Mouse (Mus musculus) gastrocnemius, postnatal 25 days (tissue): ENCODE data around the gene Eif5. TPM values are rescaled to one million over a fixed set of nuclear protein-coding genes. Genes with fewer than 3 reads are reported as not detected.

Experiments
- DNase-seq: peaks from one replicate; pipeline ENCODE4 v3.0.0; 2022
- total RNA-seq, 2 experiments: library from RNA; stranded (reverse); gene quantifications; 1 replicate in 1 of 2; 2 replicates in 1 of 2; pipeline ENCODE4 v1.2.3; 2021

Eif5 gene
- total RNA-seq, 2 experiments from 2014 or later = 133 to 143 TPM

DNA sequence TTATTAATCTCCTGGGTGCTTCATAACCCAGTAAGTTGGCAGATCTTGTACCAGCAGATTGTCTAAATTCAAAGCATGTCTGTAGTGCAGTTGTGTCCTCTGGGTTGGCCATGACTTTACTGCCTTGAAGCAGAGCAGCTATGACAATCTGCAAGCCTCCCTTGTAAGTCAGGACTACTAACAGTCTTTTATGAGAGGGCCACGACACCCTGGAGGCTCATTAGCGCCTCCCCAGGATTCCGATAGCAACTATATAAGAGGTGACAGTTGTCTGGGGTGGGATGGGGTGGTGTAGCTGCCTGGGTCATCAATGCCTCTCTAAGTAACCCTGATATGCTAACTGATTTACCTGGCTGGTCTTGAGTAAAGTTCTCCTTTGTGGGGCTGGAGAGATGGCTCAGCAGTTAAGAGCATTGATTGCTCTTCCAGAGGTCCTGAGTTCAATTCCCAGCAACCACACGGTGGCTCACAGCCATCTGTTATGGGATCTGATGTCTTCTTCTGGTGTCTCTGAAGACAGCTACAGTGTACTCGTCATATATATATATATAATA lies 25.3 kb downstream of the Eif5 start:
- DNase-seq = no peak

DNA sequence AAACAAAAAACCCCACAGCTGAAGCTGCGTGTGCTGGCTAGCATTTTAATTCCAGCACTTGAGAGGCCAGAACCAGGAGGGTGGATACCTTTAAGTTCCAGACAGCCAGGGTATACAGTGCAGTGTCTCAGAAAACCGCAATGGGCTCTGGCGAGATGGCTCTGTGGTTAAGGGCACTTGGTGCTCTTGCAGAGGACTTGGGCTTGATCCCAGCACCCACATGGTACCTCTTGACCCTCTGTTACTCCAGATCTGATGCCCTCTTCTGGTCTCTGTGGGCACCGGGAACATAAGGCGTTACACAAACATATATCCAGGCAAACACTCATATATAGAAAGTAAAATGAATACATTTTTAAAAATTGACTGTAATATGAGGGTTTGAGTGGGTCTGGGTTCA lies 27.5 kb downstream of the Eif5 start:
- no peak for DNase-seq

DNA sequence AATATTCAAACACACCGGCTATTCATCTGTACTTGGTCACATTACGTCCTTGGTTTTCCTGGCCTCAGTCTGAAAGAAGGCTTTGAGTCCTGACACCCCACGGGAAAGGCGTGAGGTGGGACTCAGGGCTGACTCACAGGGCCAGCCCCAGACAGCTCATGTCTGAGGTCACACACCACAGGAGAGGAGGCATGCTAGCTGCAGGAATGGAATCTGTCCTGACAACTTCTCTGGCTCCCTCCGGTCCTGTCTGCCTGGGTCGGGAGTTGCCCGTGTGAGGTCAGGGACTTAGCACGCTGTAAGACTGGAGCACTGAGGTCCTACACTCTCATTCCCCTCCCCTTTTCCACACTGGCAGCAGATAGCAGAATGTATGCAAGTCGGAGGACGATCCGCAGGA lies 31.0 kb downstream of the Eif5 start:
- DNase-seq = peak; percentile 7

DNA sequence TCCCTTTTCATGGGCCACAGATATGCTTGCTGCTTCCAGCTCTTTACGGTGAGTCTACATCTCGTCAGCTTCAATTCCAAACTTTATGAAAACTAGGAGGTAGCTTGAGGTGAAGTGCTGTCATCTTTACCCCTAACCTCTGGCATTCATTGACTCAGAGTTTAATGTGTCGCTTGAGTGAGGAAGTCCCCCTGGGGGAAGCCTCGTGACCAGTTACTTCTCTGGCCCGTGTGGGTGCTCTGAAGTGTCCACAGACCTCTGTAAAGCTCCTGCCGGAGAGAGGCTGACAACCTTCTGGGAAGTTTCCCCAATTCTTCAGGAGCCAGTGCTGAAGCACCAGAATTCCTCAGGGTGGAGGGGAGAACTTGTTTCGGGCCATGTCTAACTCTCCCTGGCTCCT lies 34.6 kb downstream of the Eif5 start:
- no peak for DNase-seq

DNA sequence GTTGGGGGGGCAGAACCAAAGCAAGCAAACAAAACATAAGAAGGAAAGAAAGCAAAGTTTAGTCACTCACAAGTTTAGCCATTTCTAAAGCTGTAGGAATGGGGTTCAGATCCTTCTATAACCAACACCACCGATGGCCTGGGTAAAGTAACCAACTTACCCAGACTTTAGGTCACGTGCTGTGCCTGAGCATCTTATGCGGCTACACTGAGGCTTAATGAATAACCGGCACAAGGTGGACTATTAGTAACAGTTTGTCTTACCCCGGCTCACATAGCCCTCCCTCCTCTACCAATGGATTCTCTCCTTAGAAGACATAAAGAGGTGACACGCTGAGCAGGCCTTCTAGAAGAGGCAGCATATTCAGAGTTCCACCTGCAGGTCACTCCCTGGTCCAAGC lies 35.5 kb downstream of the Eif5 start:
- no peak for DNase-seq

DNA sequence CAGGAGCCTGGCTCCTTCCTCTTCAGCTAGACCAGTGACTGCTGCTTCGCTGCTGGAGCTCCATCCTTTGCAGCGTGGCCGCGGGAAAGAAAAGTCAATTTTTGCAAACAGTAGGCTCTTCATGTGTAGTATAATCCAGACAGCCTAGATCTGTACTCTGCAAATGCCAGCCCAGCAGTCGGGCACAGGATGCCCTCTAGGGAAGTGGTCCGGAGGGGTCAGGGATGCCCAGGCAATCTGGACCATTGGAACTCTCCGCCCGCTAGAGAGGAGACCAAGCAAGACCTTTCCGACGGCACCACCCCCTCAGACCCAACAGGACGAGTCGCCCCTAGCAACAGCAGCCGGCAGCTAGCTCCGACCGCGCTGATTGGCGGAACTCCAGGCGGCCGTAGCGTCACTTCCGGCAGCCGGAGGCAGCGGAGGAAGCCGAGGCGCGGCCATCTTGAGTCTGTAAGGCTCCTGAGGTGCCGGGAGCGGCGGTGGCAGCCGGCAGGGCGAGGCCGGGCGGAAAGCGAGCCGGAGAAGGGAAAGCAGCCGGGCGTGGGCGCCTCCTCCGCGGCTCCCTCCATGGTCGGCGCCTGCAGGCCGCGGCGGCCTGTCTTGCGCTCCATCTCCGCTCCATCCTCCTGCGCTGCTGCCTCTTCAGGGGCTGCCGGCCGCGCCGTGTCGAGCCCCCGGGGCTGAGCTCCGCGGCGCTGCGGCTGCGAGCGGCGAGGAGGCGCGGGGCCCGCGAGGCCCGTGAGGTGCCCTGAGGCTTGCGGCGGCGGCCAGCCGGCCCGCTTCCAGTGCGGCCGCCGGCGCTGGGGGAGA lies 36.5 kb downstream of the Eif5 start, which contains the start of gene Mark3:
Mark3 (plus strand) TSS at position 450 of the 813 bp plus-strand sequence.
- peak; percentile 96 for DNase-seq

DNA sequence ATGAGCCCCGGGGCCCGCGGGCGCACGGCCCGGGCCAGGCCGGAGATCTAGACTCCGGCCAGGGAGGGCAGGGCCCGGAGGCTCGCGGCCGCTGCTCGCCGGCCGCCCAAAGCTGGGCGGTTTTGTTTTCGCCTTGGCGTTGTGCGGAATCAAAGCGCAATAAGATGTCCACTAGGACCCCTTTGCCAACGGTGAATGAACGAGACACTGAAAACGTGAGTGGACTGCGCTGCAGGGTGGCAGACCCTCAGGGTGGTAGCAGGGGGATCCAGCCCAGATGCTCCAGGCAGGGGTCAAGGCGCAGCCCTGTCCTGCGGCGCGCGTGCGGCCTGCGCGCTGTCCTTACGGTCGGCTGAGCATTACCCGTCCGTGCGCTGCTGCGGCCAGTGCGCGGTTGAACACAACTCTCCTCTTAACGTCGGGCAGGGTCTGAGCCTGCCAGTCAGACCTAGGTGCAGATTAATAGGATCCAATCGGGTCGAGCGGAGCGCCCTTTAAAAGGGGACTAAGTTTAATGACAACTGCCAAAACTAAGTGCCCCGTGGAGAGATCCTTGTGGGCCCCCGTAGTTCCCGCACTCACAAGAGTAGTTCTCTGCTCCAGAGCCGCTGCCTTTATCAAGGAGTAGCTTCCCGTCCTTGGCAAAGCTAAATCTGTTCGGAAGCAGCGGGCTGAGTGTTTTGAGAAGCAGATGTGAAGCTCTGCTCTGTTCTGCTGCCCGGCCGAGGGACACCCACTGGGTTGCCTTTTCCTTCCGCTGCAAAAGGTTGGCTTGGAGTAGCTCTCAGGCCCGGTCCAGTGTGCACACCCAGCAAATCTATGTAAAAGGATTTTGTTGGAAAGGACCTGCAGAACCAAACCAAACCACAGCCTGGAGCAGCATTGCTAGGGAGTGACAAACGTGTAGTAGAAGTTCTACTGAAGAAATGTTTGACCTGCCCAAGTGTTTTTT lies 37.3 kb downstream of the Eif5 start:
- peak; percentile 32 for DNase-seq

DNA sequence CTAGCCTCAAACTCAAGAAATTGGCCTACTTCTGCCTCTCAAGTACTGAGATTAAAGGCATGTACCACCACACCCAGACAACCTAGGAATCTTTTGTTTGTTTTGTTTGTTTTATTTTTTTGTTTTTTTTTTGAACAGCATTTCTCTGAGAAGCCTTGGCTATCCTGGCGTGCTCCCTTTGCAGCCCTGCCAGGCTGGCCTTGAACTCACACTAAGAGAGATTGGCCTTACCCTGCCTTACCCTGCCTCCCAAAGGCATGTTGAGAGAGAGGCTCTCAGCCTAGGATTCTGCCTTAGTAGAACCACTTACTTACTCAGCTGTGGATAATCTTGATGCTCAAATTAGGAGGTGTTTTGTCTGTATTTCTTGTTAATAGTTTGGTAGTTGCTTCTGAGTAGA lies 45.2 kb downstream of the Eif5 start:
- no peak for DNase-seq

DNA sequence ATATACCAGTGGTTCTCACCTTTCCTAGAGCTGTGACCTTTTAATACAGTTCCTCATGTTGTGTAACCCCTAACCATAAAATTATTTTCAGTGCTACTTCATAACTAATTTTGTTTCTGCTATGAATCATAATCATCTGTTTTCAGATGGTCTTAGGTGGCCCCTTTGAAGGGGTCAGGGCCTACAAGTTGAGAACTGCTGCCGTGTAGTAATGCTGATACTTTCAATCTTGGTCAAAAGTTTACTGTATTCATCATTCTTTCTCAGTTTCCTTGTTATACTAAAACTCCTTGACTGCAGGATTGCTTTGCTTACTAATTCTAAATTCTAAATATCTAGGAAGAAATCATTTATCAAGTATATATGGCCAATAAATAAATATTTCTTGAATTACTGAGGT lies 46.6 kb downstream of the Eif5 start:
- DNase-seq = no peak

DNA sequence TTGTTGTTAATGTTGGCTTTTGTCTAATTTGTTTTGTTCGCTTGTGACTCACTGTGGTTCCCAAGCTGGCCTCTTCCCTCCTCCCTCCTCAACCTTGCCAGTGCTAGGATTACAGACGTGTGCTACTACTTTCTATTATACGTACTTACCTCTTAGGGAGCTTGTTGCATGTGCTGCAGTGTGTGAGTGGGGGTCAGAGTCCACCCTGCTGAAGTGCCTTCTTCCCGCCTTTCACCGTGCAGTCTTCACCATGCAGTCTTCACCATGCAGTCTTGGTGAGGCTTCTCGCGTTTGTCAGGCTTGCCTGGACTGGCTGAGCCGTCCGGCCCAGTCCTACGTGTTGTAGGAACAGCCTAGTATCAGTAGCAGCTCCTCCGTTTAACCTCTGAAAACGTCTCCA lies 49.4 kb downstream of the Eif5 start:
- no peak for DNase-seq

DNA sequence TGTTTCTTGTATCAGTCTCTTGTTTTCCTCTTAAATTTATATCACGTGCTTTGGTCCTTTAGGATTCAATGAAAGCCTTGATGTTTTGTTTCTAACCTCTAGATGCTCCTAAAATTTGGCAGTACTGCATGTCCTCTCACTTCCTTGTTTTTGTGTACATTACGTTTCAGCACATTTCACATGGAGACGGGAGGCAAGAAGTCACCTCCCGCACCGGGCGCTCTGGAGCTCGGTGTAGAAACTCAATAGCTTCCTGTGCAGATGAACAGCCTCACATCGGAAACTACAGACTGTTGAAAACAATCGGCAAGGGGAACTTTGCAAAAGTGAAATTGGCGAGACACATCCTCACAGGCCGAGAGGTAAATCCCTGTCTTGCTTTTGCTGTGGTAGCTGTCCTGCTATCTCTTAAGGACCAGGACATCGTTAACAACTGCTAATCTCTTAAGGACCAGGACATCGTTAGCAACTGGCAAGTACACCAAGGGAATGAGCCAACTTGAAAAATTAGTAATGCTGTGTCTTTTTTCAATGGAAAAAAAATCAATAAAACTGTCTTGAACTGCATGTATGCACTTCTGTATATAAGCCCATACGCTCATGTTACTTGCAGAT lies 54.7 kb downstream of the Eif5 start:
- DNase-seq = peak; percentile 44

DNA sequence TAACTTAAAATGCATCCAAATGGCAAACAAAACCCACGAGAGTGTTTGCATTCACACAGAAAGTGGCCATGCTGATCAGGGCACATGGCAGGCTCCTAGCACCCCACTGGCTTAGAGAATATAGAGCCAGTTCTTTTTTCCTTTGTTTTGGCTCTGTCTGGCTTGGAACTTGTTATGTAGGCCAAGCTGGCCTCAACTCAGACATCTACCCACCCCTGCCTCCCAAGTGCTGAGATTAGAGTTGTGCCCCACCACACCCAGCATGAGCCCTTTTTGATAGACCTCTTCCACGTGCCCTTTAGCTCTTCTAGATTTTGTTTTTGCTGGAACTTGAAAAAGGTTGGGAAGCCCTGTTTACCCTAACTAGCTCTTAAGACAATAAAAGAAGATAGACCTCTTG lies 56.0 kb downstream of the Eif5 start:
- no peak for DNase-seq

Other genes with a start within 250 kb of the Eif5 start
- 10 to 100 TPM; 23.6 to 24.9 TPM for gene Cdc42bpb, start 160.3 kb upstream of the Eif5 start, total RNA-seq
- not detected for gene Lbhd2, start 131.2 kb upstream of the Eif5 start, total RNA-seq
- 1 to 10 TPM; 3.0 to 4.2 TPM for gene Exoc3l4, start 121.0 kb upstream of the Eif5 start, total RNA-seq
- gene Tnfaip2, start 95.5 kb upstream of the Eif5 start, total RNA-seq = 10 to 100 TPM; 34.8 to 40.4 TPM
- gene Gm266, start 52.2 kb upstream of the Eif5 start, total RNA-seq = under 1 TPM; 0.38 to 0.72 TPM
- 10 to 100 TPM; 50.5 to 51.5 TPM for gene Mark3, start 36.5 kb downstream of the Eif5 start, total RNA-seq
- 10 to 100 TPM; 14.9 to 15.6 TPM for gene Ckb, start 134.3 kb downstream of the Eif5 start, total RNA-seq
- 1 to 10 TPM; 2.7 to 2.9 TPM for gene Trmt61a, start 140.1 kb downstream of the Eif5 start, total RNA-seq
- gene Bag5, start 175.2 kb downstream of the Eif5 start, total RNA-seq = 10 to 100 TPM; 10.9 to 14.6 TPM
- gene Apopt1, start 175.2 kb downstream of the Eif5 start, total RNA-seq = 10 to 100 TPM; 37.7 to 38.9 TPM
- gene Klc1, start 220.8 kb downstream of the Eif5 start, total RNA-seq = 10 to 100 TPM; 59.9 to 68.0 TPM